Comparison of ENCODE assay signal across 8 mouse cellular contexts in genomic region chr19:4928781-4929180, GRCm38 (mm10). TPM values are rescaled to one million over a fixed set of nuclear protein-coding genes. Genes with fewer than 3 reads are reported as not detected.
DNase-seq lines count a peak whose midpoint lies in the region; ATAC-seq lines count a peak whose summit lies in the region.

No protein-coding gene starts in this region.

- DNase-seq in cerebellum, postnatal 25 days: peak; percentile 26 to 30
- DNase-seq in cerebellum, adult 18-20 months: no peak
- peak; percentile 10 for DNase-seq in A20 (ENCODE audit: low read depth, low spot score)
- DNase-seq in urinary bladder, postnatal 25 days (ENCODE audit: low spot score): no peak
- no peak for DNase-seq in embryo, embryonic 9.5 days (ENCODE audit: extremely low spot score)

- peak overlapping the region; percentile 65 for H3K27ac ChIP-seq in forebrain, embryonic 16.5 days (ENCODE audit: low read length)
- 0 out of 2 replicates have a peak overlapping the region, but pooled peaks have one; percentile 22 for H3K27ac ChIP-seq in intestine, embryonic 15.5 days
- peak overlapping the region; percentile 80; the same call in 1 of the 2 replicates for H3K27ac ChIP-seq in midbrain, embryonic 15.5 days

- no peaks in the 10 kb centered on the region for H3K27me3 ChIP-seq in forebrain, embryonic 16.5 days (replicated peaks; ENCODE audit: control insufficient read depth, insufficient read depth, low read length)
- no peaks in the 10 kb centered on the region for H3K27me3 ChIP-seq in intestine, embryonic 15.5 days (replicated peaks)
- H3K27me3 ChIP-seq in midbrain, embryonic 15.5 days (replicated peaks): no peaks in the 10 kb centered on the region

- peak overlapping the region; percentile 80 for H3K4me2 ChIP-seq in forebrain, embryonic 16.5 days (ENCODE audit: low read length)
- H3K4me2 ChIP-seq in intestine, embryonic 15.5 days (replicated peaks): peak overlapping the region; percentile 68
- peak overlapping the region; percentile 68 for H3K4me2 ChIP-seq in midbrain, embryonic 15.5 days

- no peak; the same call in 1 of the 2 replicates for ATAC-seq in forebrain, embryonic 16.5 days
- no peak for ATAC-seq in intestine, embryonic 15.5 days
- peak; percentile 40; the same call in 1 of the 2 replicates for ATAC-seq in midbrain, embryonic 15.5 days (replicated peaks)

- peak overlapping the region; percentile 72 for H3K9ac ChIP-seq in forebrain, embryonic 16.5 days (replicated peaks; ENCODE audit: low read depth, low read length)
- H3K9ac ChIP-seq in intestine, embryonic 15.5 days: peak overlapping the region; percentile 36
- peak overlapping the region; percentile 60 for H3K9ac ChIP-seq in midbrain, embryonic 15.5 days

- peaks cover 20% of the 10 kb centered on the region for H3K4me1 ChIP-seq in forebrain, embryonic 16.5 days (replicated peaks; ENCODE audit: control insufficient read depth, insufficient read depth, low read length)
- peaks cover 13% of the 10 kb centered on the region for H3K4me1 ChIP-seq in intestine, embryonic 15.5 days (replicated peaks)
- H3K4me1 ChIP-seq in midbrain, embryonic 15.5 days: peaks cover 27% of the 10 kb centered on the region

- peak overlapping the region; percentile 61 for H3K4me3 ChIP-seq in forebrain, embryonic 16.5 days (replicated peaks; ENCODE audit: low read length)
- peak overlapping the region; percentile 61 for H3K4me3 ChIP-seq in intestine, embryonic 15.5 days (replicated peaks)
- peak overlapping the region; percentile 70 for H3K4me3 ChIP-seq in midbrain, embryonic 15.5 days

- no peaks in the 10 kb centered on the region for H3K9me3 ChIP-seq in forebrain, embryonic 16.5 days (ENCODE audit: control insufficient read depth, low read length)
- no peaks in the 10 kb centered on the region for H3K9me3 ChIP-seq in intestine, embryonic 15.5 days
- H3K9me3 ChIP-seq in midbrain, embryonic 15.5 days: no peaks in the 10 kb centered on the region

- 58% methylated on average over 5 of the region's 5 CpGs for WGBS in forebrain, embryonic 16.5 days
- WGBS in intestine, embryonic 15.5 days: 60% methylated on average over 5 of the region's 5 CpGs
- WGBS in midbrain, embryonic 15.5 days: 59% methylated on average over 5 of the region's 5 CpGs

- no peaks in the 10 kb centered on the region; the same call in none of the 2 replicates for H3K36me3 ChIP-seq in forebrain, embryonic 16.5 days (ENCODE audit: control insufficient read depth, insufficient read depth)
- H3K36me3 ChIP-seq in intestine, embryonic 15.5 days: 0 out of 2 replicates have a peak, but pooled peaks cover 5% of the 10 kb centered on the region
- H3K36me3 ChIP-seq in midbrain, embryonic 15.5 days (replicated peaks): no peaks in the 10 kb centered on the region

RNA-seq across cellular contexts. Expression of gene Dpp3, which starts 0.7 kb away (rescaled TPM):
- polyA plus RNA-seq in forebrain, embryonic 16.5 days (2015; fragmentation: Nextera tagmentation; extraction: Ambion mirVana): 95.9 and 106 TPM in 2 replicates
- 126 and 135 TPM in 2 replicates for polyA plus RNA-seq in intestine, embryonic 15.5 days (2015; fragmentation: Nextera tagmentation; extraction: Ambion mirVana)
- 125 TPM in 2 replicates for polyA plus RNA-seq in midbrain, embryonic 15.5 days (2015; fragmentation: Nextera tagmentation; extraction: Ambion mirVana)

RNA-seq across cellular contexts. Expression of gene Peli3, which starts 14.1 kb away (rescaled TPM):
- polyA plus RNA-seq in forebrain, embryonic 16.5 days (2015; fragmentation: Nextera tagmentation; extraction: Ambion mirVana): 12.0 and 16.5 TPM in 2 replicates
- polyA plus RNA-seq in intestine, embryonic 15.5 days (2015; fragmentation: Nextera tagmentation; extraction: Ambion mirVana): 2.0 and 2.4 TPM in 2 replicates
- polyA plus RNA-seq in midbrain, embryonic 15.5 days (2015; fragmentation: Nextera tagmentation; extraction: Ambion mirVana): 14.0 and 14.5 TPM in 2 replicates

RNA-seq across cellular contexts. Expression of gene Bbs1, which starts 22.4 kb away (rescaled TPM):
- polyA plus RNA-seq in forebrain, embryonic 16.5 days (2015; fragmentation: Nextera tagmentation; extraction: Ambion mirVana): 8.5 and 10.1 TPM in 2 replicates
- 2.3 TPM in 2 replicates for polyA plus RNA-seq in intestine, embryonic 15.5 days (2015; fragmentation: Nextera tagmentation; extraction: Ambion mirVana)
- 11.7 and 12.1 TPM in 2 replicates for polyA plus RNA-seq in midbrain, embryonic 15.5 days (2015; fragmentation: Nextera tagmentation; extraction: Ambion mirVana)

RNA-seq across cellular contexts. Expression of gene Mrpl11, which starts 33.2 kb away (rescaled TPM):
- polyA plus RNA-seq in forebrain, embryonic 16.5 days (2015; fragmentation: Nextera tagmentation; extraction: Ambion mirVana): 106 and 116 TPM in 2 replicates
- polyA plus RNA-seq in intestine, embryonic 15.5 days (2015; fragmentation: Nextera tagmentation; extraction: Ambion mirVana): 102 and 116 TPM in 2 replicates
- 91.7 and 96.4 TPM in 2 replicates for polyA plus RNA-seq in midbrain, embryonic 15.5 days (2015; fragmentation: Nextera tagmentation; extraction: Ambion mirVana)

RNA-seq across cellular contexts. Expression of gene Zdhhc24, which starts 50.3 kb away (rescaled TPM):
- polyA plus RNA-seq in forebrain, embryonic 16.5 days (2015; fragmentation: Nextera tagmentation; extraction: Ambion mirVana): 22.8 and 26.8 TPM in 2 replicates
- polyA plus RNA-seq in intestine, embryonic 15.5 days (2015; fragmentation: Nextera tagmentation; extraction: Ambion mirVana): 9.8 and 10.3 TPM in 2 replicates
- polyA plus RNA-seq in midbrain, embryonic 15.5 days (2015; fragmentation: Nextera tagmentation; extraction: Ambion mirVana): 26.1 and 28.8 TPM in 2 replicates

Comparison
In these comparisons a context has a peak if more than half of its experiments do, and no peak if none do; other contexts are left out.
1. DNase-seq: peak in cerebellum, postnatal 25 days (2 of 2) and A20 (single experiment); none in cerebellum, adult 18-20 months (0 of 2), urinary bladder, postnatal 25 days (single experiment) and embryo, embryonic 9.5 days (single experiment).
2. H3K27ac ChIP-seq: peak in every context shown above with its lines; median percentile 80 in midbrain, embryonic 15.5 days; 65 in forebrain, embryonic 16.5 days; 22 in intestine, embryonic 15.5 days.
3. Peak in every context shown above with its lines, with median percentiles within 50 percentile points of each other: H3K4me2 ChIP-seq, H3K4me3 ChIP-seq and H3K9ac ChIP-seq.